Mouse (Mus musculus): ENCODE data around the gene Tmem104. TPM values are rescaled to one million over a fixed set of nuclear protein-coding genes. Genes with fewer than 3 reads are reported as not detected.

The Tmem104 gene
- 5.3 and 8.1 TPM in 2 replicates for total RNA-seq (2014; rRNA removed)
- 8.7 and 9.1 TPM in 2 replicates for polyA plus RNA-seq (2012; rRNA removed)

DNA sequence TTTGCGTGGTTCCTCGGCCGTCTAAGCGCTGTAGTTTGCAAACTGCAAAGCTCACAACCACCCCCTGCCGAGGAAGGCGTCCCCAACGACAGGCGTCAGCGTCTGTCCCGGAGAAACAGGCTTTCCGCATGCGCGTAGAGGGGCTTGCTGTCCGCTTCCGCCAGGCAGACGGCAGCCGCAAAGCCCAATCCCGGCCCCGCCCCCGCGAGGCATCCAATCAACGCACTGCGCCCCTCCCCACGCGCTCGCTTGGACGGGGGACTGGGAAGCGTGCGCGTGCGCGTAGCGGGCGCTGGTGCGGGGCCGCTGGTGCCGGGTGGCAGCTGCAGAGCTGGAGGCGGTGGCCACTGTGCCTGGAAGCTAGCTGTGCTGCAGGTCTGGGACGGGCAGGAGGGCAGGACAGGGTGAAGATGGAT lies at the start of gene Tmem104:
Gene Tmem104, plus strand, starts transcription at position 264 of the 416 bp plus-strand sequence.
- H3K9ac ChIP-seq (ENCODE audit: low read depth, low read length): peak within 1 kb of the TSS; percentile 69
- no peaks in the 10 kb centered on the region for H3K36me3 ChIP-seq (ENCODE audit: control insufficient read depth, insufficient read depth, low read length)
- H3K4me3 ChIP-seq (ENCODE audit: insufficient read depth, low read depth, low read length): peak within 1 kb of the TSS; percentile 57
- WGBS: under 1% methylated on average over 39 of the region's 39 CpGs
- H3K4me1 ChIP-seq (ENCODE audit: control insufficient read depth, insufficient read depth, low read length): peaks cover 9% of the 10 kb centered on the region
- TF ChIP-seq POLR2A (IDR thresholded peaks at IDR 0.05; ENCODE audit: extremely low read depth, insufficient read depth, low read length) (peak; percentile 62), CTCF (IDR thresholded peaks at IDR 0.05; ENCODE audit: low read depth, low read length) (0 out of 2 replicates have a peak, but pooled peaks have one; percentile 23)
- H3K27me3 ChIP-seq (ENCODE audit: control insufficient read depth, insufficient read depth, low read length): no peaks in the 10 kb centered on the region
- no peaks in the 10 kb centered on the region; the same call in 1 of the 2 replicates for H3K79me2 ChIP-seq (ENCODE audit: control insufficient read depth, insufficient read depth, low read length)
- peak within 1 kb of the TSS; percentile 84 for H3K27ac ChIP-seq (replicated peaks; ENCODE audit: insufficient read depth, low read depth, low read length)
- DNase-seq (ENCODE audit: extremely low read depth, low read depth, low spot score): peak; percentile 89

DNA sequence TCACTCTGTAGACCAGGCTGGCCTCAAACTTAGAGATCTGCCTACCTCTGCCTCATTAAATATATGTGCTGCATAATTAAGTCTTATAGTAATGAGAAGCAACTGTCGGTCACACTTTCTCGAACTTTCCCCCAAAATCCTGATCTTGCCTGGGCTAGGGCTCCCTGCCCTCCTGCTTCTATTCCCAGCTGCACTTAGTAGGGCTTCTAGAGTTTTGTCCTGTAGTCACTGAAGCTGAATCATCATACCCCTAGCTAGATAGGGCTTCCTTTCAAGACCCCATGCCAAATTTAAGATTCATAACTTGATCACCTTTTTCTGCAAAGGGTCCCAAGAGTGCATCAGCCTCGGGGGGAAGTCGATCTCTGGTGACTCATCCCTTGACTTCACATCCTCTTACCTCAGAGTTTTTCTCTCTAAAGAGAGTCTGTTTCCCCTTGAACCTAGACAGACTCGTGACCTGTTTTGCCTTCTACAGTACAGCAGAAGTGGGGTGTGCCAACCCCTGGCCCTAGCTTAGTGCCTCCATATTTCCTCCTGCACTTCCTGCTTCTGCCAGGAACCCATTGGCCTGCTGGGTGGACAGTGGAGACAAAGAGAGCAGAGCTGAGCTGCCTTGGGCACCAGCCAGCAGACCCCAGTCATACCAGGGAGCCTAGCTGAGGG lies 48.6 kb upstream of the Tmem104 start:
- Histone ChIP-seq H3K9ac (ENCODE audit: low read depth, low read length) (no peak overlapping the region), H3K27me3 (ENCODE audit: control insufficient read depth, insufficient read depth, low read length) (no peaks in the 10 kb centered on the region), H3K4me3 (ENCODE audit: insufficient read depth, low read depth, low read length) (no peak overlapping the region), H3K79me2 (ENCODE audit: control insufficient read depth, insufficient read depth, low read length) (no peaks in the 10 kb centered on the region), H3K36me3 (ENCODE audit: control insufficient read depth, insufficient read depth, low read length) (no peaks in the 10 kb centered on the region), H3K27ac (replicated peaks; ENCODE audit: insufficient read depth, low read depth, low read length) (no peak overlapping the region), H3K4me1 (ENCODE audit: control insufficient read depth, insufficient read depth, low read length) (no peaks in the 10 kb centered on the region)
- 70% methylated on average over 5 of the region's 5 CpGs for WGBS
- TF ChIP-seq POLR2A (IDR thresholded peaks at IDR 0.05; ENCODE audit: extremely low read depth, insufficient read depth, low read length) (no peak), CTCF (IDR thresholded peaks at IDR 0.05; ENCODE audit: low read depth, low read length) (no peak)
- peak; percentile 22 for DNase-seq (ENCODE audit: extremely low read depth, low read depth, low spot score)

DNA sequence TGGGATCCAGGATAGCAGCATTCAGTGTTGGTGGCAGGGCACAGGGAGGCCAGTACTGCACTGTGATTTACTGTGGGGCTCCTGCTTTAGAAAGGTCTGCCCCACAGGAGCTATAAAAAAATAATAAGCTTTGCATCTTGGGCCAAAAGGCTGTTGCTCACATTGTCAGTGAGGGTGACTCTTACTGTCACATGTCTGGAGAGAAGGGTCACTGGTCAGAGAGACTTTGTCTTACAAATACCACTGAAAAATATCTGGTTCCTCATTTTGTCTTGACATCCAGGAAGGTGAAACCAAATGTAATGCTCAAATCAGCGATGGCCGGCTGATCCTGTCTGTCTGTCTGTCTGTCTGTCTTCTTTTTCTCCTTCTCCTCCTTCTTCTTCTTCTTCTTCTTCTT lies 45.3 kb upstream of the Tmem104 start:
- H3K9ac ChIP-seq (ENCODE audit: low read depth, low read length): no peak overlapping the region
- peak; percentile 22 for DNase-seq (ENCODE audit: extremely low read depth, low read depth, low spot score)
- WGBS: 82% methylated on average over 2 of the region's 2 CpGs
- TF ChIP-seq CTCF (IDR thresholded peaks at IDR 0.05; ENCODE audit: low read depth, low read length): no peak
- no peak for TF ChIP-seq POLR2A (IDR thresholded peaks at IDR 0.05; ENCODE audit: extremely low read depth, insufficient read depth, low read length)
- no peaks in the 10 kb centered on the region for H3K79me2 ChIP-seq (ENCODE audit: control insufficient read depth, insufficient read depth, low read length)
- no peaks in the 10 kb centered on the region for H3K4me1 ChIP-seq (ENCODE audit: control insufficient read depth, insufficient read depth, low read length)
- H3K4me3 ChIP-seq (ENCODE audit: insufficient read depth, low read depth, low read length): no peak overlapping the region
- no peaks in the 10 kb centered on the region for H3K36me3 ChIP-seq (ENCODE audit: control insufficient read depth, insufficient read depth, low read length)
- no peak overlapping the region for H3K27ac ChIP-seq (replicated peaks; ENCODE audit: insufficient read depth, low read depth, low read length)
- no peaks in the 10 kb centered on the region for H3K27me3 ChIP-seq (ENCODE audit: control insufficient read depth, insufficient read depth, low read length)

DNA sequence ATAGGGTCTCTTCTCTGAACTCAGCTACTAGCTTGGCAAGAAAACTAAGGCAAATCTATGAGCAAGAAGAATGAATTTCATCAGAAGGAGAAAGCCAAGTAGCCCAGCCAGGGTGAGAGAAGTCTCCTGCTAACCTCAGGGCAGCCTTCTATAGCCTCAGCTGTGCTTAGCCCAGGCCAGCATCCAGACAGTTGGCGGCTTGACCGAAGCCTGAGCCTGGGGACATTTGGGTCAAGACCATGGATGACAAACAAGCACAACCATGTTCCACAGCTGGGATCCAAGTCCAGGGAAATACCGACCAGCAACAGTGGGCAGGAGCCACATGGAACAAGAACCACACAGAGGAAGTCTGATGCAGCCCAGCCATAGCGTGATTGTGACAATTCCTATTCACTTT lies 39.5 kb upstream of the Tmem104 start:
- TF ChIP-seq CTCF (IDR thresholded peaks at IDR 0.05; ENCODE audit: low read depth, low read length): no peak
- TF ChIP-seq POLR2A (IDR thresholded peaks at IDR 0.05; ENCODE audit: extremely low read depth, insufficient read depth, low read length): no peak
- no peak for DNase-seq (ENCODE audit: extremely low read depth, low read depth, low spot score)
- no peaks in the 10 kb centered on the region for H3K36me3 ChIP-seq (ENCODE audit: control insufficient read depth, insufficient read depth, low read length)
- 81% methylated on average over 4 of the region's 4 CpGs for WGBS
- no peak overlapping the region for H3K9ac ChIP-seq (ENCODE audit: low read depth, low read length)
- no peak overlapping the region for H3K27ac ChIP-seq (replicated peaks; ENCODE audit: insufficient read depth, low read depth, low read length)
- peaks cover 2% of the 10 kb centered on the region; the same call in 1 of the 2 replicates for H3K27me3 ChIP-seq (ENCODE audit: control insufficient read depth, insufficient read depth, low read length)
- no peaks in the 10 kb centered on the region for H3K4me1 ChIP-seq (ENCODE audit: control insufficient read depth, insufficient read depth, low read length)
- no peak overlapping the region for H3K4me3 ChIP-seq (ENCODE audit: insufficient read depth, low read depth, low read length)
- H3K79me2 ChIP-seq (ENCODE audit: control insufficient read depth, insufficient read depth, low read length): no peaks in the 10 kb centered on the region

DNA sequence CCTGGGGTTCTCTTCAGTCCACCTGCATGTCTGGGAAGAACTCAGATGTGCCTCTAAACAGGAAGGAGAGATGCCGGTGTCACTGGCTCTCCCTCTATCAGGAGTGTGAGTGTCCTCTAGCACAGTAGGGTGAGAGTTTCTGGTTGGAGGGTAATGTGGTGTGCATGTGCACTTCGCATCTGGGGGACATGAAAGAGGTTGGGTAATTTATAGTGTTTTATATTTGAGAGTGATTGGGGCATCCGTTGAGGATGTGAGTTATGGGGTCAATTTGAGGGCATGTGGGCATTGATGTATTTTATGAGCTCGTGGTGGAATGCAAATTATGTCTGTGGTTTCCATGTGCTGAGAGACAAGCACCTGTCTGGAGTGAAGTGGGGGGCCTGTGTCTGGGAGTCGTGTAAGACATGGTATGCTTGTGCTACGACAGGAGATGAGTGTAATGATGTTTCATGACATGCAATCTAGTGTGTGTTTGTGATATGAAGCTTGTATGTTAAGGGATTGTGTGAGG lies 36.5 kb upstream of the Tmem104 start:
- Histone ChIP-seq H3K27me3 (ENCODE audit: control insufficient read depth, insufficient read depth, low read length) (peaks cover 2% of the 10 kb centered on the region; the same call in 1 of the 2 replicates), H3K27ac (replicated peaks; ENCODE audit: insufficient read depth, low read depth, low read length) (no peak overlapping the region), H3K79me2 (ENCODE audit: control insufficient read depth, insufficient read depth, low read length) (no peaks in the 10 kb centered on the region), H3K4me3 (ENCODE audit: insufficient read depth, low read depth, low read length) (no peak overlapping the region), H3K4me1 (ENCODE audit: control insufficient read depth, insufficient read depth, low read length) (peaks cover 3% of the 10 kb centered on the region; the same call in 1 of the 2 replicates), H3K36me3 (ENCODE audit: control insufficient read depth, insufficient read depth, low read length) (no peaks in the 10 kb centered on the region), H3K9ac (ENCODE audit: low read depth, low read length) (no peak overlapping the region)
- TF ChIP-seq POLR2A (IDR thresholded peaks at IDR 0.05; ENCODE audit: extremely low read depth, insufficient read depth, low read length): no peak
- TF ChIP-seq CTCF (IDR thresholded peaks at IDR 0.05; ENCODE audit: low read depth, low read length): no peak
- WGBS: 79% methylated on average over 6 of the region's 6 CpGs
- DNase-seq (ENCODE audit: extremely low read depth, low read depth, low spot score): no peak

Measured in liver, adult 2 months (tissue).